Mouse (Mus musculus): ENCODE measurements around the gene Mark1.

GRCm38 (mm10) chr1:184905371-184905770, 94.0 kb downstream of the Mark1 start:
- TF ChIP-seq CTCF (IDR thresholded peaks at IDR 0.05; ENCODE audit: borderline replicate concordance, extremely low read depth, insufficient read depth, insufficient read length) (no peak), POLR2A (IDR thresholded peaks at IDR 0.05; ENCODE audit: borderline replicate concordance, extremely low read depth, insufficient read depth, insufficient read length, poor library complexity, severe bottlenecking) (no peak)
